Mouse (Mus musculus) intestine, embryonic 15.5 days (tissue): ENCODE measurements around the gene Igfbp1. TPM values are rescaled to one million over a fixed set of nuclear protein-coding genes. Genes with fewer than 3 reads are reported as not detected.

Experiments
- ATAC-seq: fragments of 200-750 bp; cut with Nextera tagmentation; 2 replicates; pipeline ENCODE4 v1.8.0; 2017; ENCODE audit warnings: moderate TSS enrichment, moderate library complexity
- H3K27ac ChIP-seq: fragments of 300-500 bp; sonication (generic); 2 replicates; pipeline ENCODE4 v1.5.1; 2015; ENCODE audit warnings: mild to moderate bottlenecking, inconsistent platforms
- H3K27me3 ChIP-seq: fragments of 300-500 bp; sonication (generic); replicated peaks from 2 replicates; pipeline ENCODE4 v1.6.1; 2015; ENCODE audit warnings: inconsistent platforms
- H3K36me3 ChIP-seq: fragments of 300-500 bp; sonication (generic); 2 replicates; pipeline ENCODE4 v1.6.1; 2015; ENCODE audit warnings: inconsistent platforms
- H3K4me1 ChIP-seq: fragments of 300-500 bp; sonication (generic); replicated peaks from 2 replicates; pipeline ENCODE4 v1.6.1; 2015; ENCODE audit warnings: inconsistent platforms
- H3K4me2 ChIP-seq: fragments of 300-500 bp; sonication (generic); replicated peaks from 2 replicates; pipeline ENCODE4 v1.6.1; 2015; ENCODE audit warnings: mild to moderate bottlenecking, inconsistent platforms
- H3K4me3 ChIP-seq: fragments of 300-500 bp; sonication (generic); replicated peaks from 2 replicates; pipeline ENCODE4 v1.5.1; 2015; ENCODE audit warnings: inconsistent platforms
- H3K9ac ChIP-seq: fragments of 300-500 bp; sonication (generic); 2 replicates; pipeline ENCODE4 v1.6.1; 2015; ENCODE audit warnings: inconsistent platforms
- H3K9me3 ChIP-seq: fragments of 300-500 bp; sonication (generic); 2 replicates; pipeline ENCODE4 v1.6.1; 2016; ENCODE audit warnings: inconsistent platforms
- WGBS: fragments of 180-500 bp; shearing (Covaris S2); methylation state at CpG from one replicate; pipeline ENCODE4 v1.1.7; 2015; 5-methylcytosine and 5-hydroxymethylcytosine counted together
- polyA plus RNA-seq: library from polyadenylated mRNA; unstranded; fragments of >200 nt; fragmentation: Nextera tagmentation; extraction: Ambion mirVana; gene quantifications from 2 replicates; pipeline ENCODE4 v1.2.1, GENCODE M21; 2015

The Igfbp1 gene
- polyA plus RNA-seq, 1 experiment from 2014 or later, result 3.2 TPM

DNA sequence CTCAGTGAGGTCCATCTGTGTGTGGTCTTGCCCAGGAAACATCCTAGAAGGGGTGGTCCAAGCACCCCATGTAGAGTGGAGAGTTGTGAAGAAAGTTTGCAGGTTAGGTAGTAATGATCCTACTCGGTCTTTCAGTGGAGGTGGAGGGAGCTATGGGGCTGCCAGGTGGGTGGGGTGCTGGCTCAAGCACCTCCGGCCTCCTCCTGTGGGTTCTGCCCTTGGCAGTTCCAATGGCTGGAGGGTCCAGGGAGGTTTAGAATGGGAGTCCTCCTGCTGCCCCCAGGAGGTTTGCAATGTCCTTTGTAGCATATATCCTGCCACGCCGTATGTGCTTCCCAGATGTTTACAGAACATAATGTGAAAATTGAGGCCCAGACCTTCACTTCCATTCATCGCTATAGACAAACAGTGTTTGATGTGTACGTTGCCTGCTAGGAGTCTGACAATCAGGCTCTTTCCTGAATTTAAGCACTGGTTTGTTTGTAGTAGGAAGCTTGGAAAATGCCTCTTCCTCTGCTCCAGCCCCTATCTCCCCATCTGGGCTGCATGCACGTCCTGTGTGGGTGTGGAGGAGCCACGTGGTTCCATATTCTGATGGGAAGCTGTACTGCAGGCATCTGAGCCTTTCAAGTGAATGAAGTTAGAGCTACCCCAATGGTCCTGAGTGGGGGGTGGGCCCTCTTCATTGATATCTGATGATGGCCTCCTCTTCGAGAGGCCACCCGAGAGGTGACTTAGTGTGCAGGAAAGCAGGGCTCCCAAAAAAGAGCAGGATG is 1.1 kb downstream of the Igfbp1 start:
- ATAC-seq, result no peak
- no peak overlapping the region for H3K4me3 ChIP-seq
- no peak overlapping the region for H3K4me2 ChIP-seq
- H3K4me1 ChIP-seq, result no peaks in the 10 kb centered on the region
- 69% methylated on average over 10 of the region's 10 CpGs for whole genome bisulfite sequencing
- H3K27me3 ChIP-seq, result no peaks in the 10 kb centered on the region
- no peaks in the 10 kb centered on the region for H3K36me3 ChIP-seq
- no peak overlapping the region for H3K27ac ChIP-seq
- no peak overlapping the region for H3K9ac ChIP-seq
- H3K9me3 ChIP-seq, result no peaks in the 10 kb centered on the region

DNA sequence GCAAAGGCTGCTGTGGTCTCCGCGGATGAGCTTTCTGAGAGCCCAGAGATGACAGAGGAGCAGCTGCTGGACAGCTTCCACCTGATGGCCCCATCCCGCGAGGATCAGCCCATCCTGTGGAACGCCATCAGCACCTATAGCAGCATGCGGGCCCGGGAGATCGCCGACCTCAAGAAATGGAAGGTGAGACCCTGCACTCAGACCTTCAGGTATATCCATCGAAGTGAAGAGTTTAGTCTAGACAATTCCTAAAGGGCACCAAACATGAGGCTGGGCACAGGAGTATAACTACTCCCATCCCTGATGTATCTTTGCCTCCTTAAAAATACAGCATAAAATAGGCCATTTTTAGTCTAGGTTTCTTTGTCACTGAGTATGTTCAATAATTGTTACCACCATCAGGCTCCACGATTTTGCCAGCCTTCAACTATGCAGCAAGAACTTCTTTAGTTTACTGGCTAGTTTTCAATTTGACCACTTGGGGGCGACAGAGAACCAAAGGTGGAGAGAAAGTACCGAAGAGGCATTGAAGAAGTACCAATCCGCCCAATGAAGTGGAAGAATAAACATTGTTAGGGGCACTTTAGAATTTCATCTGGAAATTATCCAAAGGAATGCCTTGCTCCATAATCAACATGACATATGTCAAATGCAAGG is 2.3 kb downstream of the Igfbp1 start:
- H3K9me3 ChIP-seq, result no peaks in the 10 kb centered on the region
- WGBS, result 57% methylated on average over 14 of the region's 14 CpGs
- H3K27ac ChIP-seq, result no peak overlapping the region
- H3K9ac ChIP-seq, result no peak overlapping the region
- H3K27me3 ChIP-seq, result no peaks in the 10 kb centered on the region
- no peak overlapping the region for H3K4me2 ChIP-seq
- no peaks in the 10 kb centered on the region for H3K4me1 ChIP-seq
- ATAC-seq, result no peak
- no peak overlapping the region for H3K4me3 ChIP-seq
- H3K36me3 ChIP-seq, result no peaks in the 10 kb centered on the region

DNA sequence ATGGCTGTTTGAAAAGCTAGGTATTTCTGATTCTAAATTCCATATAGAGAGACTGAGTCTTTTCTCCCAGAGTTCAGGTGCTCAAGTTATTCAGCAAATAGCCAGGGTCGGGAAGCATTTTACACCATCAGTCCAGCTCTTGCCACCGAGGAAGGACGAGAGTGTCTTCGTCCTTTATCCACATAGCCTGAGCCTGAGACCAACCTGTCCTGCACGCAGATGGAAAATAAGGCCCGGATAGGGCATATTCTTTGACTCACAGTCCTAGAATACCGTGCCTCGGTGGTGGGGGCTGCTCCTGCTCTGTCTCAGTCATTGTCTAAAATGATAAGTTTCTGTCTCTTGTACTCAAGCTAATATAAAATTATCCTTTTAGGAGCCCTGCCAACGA is 2.8 kb downstream of the Igfbp1 start:
- 82% methylated on average over 9 of the region's 9 CpGs for WGBS
- no peaks in the 10 kb centered on the region for H3K9me3 ChIP-seq
- no peaks in the 10 kb centered on the region for H3K27me3 ChIP-seq
- no peaks in the 10 kb centered on the region for H3K4me1 ChIP-seq
- H3K36me3 ChIP-seq, result no peaks in the 10 kb centered on the region
- H3K27ac ChIP-seq, result no peak overlapping the region
- ATAC-seq, result no peak
- no peak overlapping the region for H3K4me2 ChIP-seq
- H3K9ac ChIP-seq, result no peak overlapping the region
- H3K4me3 ChIP-seq, result no peak overlapping the region

DNA sequence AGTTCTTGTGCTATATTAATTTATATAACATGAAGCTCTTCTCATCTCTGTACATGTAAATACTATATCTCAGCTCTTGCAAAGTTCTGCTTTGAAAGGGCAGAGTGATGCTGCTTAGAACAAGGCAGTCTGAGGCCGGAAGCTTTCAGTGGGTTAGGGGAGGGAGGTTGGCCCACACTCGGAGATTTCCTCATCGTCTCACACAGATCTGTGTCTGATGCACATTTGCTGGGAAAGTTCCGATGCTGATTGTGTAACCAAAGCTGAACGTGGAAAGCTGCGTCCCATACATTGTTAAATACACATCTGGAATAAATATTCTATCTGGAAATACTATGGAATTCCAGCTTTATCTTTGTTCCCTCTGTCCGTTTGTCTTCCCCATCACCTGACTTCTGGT is 4.6 kb downstream of the Igfbp1 start:
- Histone ChIP-seq H3K4me3 (no peak overlapping the region), H3K27me3 (no peaks in the 10 kb centered on the region), H3K4me1 (no peaks in the 10 kb centered on the region), H3K36me3 (no peaks in the 10 kb centered on the region), H3K27ac (no peak overlapping the region), H3K9ac (no peak overlapping the region), H3K9me3 (no peaks in the 10 kb centered on the region), H3K4me2 (no peak overlapping the region)
- ATAC-seq, result no peak
- WGBS, result 69% methylated on average over 7 of the region's 7 CpGs

DNA sequence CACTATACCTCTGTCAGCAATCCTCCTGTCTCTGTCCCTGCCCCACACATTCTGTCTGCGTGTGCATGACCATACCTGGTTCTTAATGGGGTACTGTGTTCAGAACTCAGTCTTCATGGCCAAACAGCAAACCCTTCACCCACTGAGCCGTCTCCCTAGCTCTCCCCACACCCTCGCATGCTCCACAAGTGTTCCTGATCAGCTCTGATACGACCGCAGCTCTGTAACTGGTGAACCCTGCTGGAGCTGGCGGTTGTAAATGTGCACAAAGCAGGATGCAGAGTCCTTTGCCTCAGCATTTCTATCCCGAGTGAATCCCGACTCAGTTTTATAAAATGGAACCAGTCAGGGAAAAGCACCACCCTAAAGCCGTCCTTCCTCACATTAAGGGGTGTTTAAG is 6.3 kb downstream of the Igfbp1 start:
- WGBS, result 83% methylated on average over 9 of the region's 9 CpGs
- Histone ChIP-seq H3K27me3 (no peaks in the 10 kb centered on the region), H3K4me3 (no peak overlapping the region), H3K4me2 (no peak overlapping the region), H3K36me3 (no peaks in the 10 kb centered on the region), H3K9me3 (no peaks in the 10 kb centered on the region), H3K9ac (no peak overlapping the region), H3K4me1 (no peaks in the 10 kb centered on the region), H3K27ac (no peak overlapping the region)
- no peak for ATAC-seq

DNA sequence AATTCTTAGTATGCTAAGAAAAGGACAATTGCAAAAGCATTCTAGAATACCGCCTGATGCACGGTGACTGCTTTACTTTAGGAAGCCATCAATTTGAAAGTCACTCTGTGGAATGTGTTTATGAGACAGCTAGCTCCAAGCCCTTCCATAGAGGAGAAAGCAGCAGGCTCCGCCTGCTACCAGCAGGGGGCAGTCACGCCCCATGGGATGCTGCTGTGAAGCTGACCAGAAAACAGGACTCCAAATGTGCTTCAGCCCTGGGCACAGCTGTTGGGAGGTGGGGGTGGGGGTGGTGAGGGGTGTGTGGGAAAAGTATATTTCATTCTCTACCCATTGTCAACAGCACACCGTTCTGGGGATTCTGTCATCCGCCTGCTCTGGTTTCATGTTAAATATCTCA is 12.8 kb downstream of the Igfbp1 start:
- 15% methylated on average over 6 of the region's 6 CpGs for WGBS
- H3K9ac ChIP-seq, result no peak overlapping the region
- no peaks in the 10 kb centered on the region for H3K36me3 ChIP-seq
- peaks cover 34% of the 10 kb centered on the region for H3K27me3 ChIP-seq
- H3K27ac ChIP-seq, result no peak overlapping the region
- no peak overlapping the region for H3K4me3 ChIP-seq
- H3K4me1 ChIP-seq, result peaks cover 17% of the 10 kb centered on the region
- ATAC-seq, result 0 out of 2 replicates have a peak, but pooled peaks have one; percentile 39
- H3K9me3 ChIP-seq, result no peaks in the 10 kb centered on the region
- no peak overlapping the region for H3K4me2 ChIP-seq

DNA sequence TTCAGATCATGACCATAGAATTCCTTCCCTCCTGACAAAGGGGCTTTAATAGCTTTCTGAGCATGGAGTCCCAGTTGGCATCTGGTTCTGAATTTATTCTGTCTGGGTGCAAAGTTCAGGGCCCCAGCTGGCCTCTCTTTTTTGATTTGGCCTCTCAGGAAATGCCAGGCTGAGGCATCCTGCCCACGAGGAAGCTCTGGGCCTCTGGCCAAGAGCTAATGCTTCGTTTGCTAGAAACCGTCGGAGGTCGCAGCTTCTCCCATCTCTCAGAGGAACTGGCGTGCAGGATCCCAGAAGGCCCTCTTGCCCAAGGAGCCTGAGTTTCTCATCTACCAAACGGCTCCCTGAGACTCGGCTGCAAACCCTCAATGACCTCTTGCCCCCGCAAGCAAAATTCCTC is 13.6 kb downstream of the Igfbp1 start:
- no peak overlapping the region for H3K4me2 ChIP-seq
- ATAC-seq, result no peak

DNA sequence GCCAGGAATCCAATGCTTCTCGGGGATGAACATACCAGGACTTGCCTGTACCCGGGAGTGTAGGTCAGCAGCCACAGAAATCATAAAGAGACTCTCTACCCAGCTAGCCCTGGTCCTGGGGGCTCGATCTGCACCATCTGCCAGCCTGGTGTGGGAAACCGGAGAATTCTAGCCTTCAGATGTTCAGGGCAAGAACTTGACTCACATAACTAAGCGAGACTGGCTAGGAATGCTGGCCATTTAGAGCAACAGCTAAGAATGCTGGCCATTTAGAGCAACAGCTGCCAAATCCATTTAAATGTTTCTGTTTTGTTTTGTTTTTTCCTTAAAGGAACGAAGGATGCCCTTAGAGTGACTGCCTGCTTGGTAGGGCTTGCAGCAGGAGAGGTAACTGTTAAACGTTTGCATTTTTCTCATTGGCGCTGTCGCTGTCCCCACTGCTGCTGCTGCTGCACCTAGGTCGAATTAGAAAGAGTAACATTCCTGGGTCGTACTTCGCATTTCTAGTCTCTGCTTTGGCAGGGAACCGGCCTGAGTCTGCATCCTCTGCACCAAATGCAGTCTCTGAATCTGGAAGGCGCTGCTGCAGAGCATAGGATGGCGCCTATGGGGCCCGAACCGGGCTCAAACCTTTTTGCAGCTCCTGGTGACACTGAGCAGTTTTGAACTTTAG is 14.7 kb downstream of the Igfbp1 start:
- no peak overlapping the region for H3K27ac ChIP-seq
- H3K36me3 ChIP-seq, result no peaks in the 10 kb centered on the region
- H3K4me2 ChIP-seq, result peak overlapping the region; percentile 96
- peaks cover 34% of the 10 kb centered on the region for H3K27me3 ChIP-seq
- peaks cover 17% of the 10 kb centered on the region for H3K4me1 ChIP-seq
- no peak for ATAC-seq
- H3K9ac ChIP-seq, result no peak overlapping the region
- WGBS, result 15% methylated on average over 17 of the region's 17 CpGs
- no peaks in the 10 kb centered on the region for H3K9me3 ChIP-seq
- peak overlapping the region; percentile 58 for H3K4me3 ChIP-seq

More for the DNA sequence above, 13.6 kb downstream of the Igfbp1 start:
- Histone ChIP-seq H3K27ac (no peak overlapping the region), H3K4me3 (no peak overlapping the region), H3K4me1 (peaks cover 17% of the 10 kb centered on the region), H3K9me3 (no peaks in the 10 kb centered on the region), H3K9ac (no peak overlapping the region), H3K36me3 (no peaks in the 10 kb centered on the region), H3K27me3 (peaks cover 34% of the 10 kb centered on the region)
- 31% methylated on average over 9 of the region's 9 CpGs for WGBS

DNA sequence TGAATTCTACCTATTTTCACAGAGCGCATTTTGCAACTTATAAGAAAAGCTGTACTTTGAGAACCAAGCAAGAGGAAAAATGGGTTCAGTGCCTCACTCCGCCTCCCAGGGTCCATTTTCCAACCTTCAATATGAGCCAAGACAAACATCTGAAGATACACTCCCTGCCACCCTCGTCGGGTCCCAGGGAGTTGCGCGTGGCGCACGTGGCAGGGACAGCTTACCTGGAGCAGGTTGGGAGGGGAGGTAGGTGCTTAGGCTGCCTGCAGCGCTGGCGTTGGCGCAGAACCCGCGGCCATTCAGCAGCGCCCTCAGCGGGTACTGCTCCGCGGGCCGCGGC is 15.5 kb downstream of the Igfbp1 start:
- no peak overlapping the region for H3K27ac ChIP-seq
- H3K27me3 ChIP-seq, result peaks cover 34% of the 10 kb centered on the region
- H3K9ac ChIP-seq, result peak overlapping the region; percentile 32; the same call in 1 of the 2 replicates
- no peaks in the 10 kb centered on the region for H3K9me3 ChIP-seq
- ATAC-seq, result no peak
- peak overlapping the region; percentile 58 for H3K4me3 ChIP-seq
- peaks cover 17% of the 10 kb centered on the region for H3K4me1 ChIP-seq
- H3K36me3 ChIP-seq, result no peaks in the 10 kb centered on the region
- peak overlapping the region; percentile 96 for H3K4me2 ChIP-seq
- 2% methylated on average over 19 of the region's 19 CpGs for WGBS

DNA sequence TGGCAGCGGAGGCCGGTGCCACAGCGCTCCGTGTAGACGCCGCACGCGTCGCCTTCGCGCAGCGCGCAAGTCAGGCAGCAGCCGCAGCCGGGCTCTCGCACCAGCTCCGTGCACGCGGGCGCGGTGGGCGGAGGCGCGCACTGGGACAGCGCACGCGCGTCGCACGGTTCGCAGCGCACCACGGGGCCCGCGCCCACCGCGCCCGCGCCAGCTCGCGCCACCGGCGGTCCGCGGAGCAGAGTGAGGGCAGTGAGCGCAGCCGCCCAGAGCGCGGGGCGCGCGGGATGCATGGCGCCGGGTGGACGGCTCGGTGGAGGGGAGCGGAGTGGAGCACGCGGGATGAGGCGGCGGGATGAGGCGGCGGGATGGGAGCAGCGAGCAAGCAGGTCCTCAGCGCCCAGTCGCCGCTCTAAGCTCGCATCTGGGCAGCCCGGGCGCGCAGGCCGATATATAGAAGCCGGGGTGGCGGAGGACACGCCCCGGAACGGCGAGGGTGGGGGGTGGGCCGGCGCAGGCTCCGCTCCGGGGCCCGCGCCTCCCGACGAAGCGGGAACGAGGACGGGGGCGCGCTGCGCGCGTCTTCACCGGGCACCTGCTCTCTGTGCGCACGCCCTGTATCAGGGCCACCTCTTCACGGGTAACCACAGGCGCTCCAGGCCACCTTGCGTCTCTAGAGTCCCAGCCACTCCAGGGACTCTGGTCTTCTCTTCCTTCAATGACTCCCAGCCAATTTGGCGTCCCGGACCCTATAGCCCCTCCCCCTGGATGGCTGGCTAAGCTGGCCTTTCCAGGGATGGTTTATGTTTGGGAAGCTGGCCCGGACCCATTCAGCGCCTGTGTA is 16.1 kb downstream of the Igfbp1 start, which contains the start of gene Igfbp3:
TSS of gene Igfbp3 (minus strand) at position 423 of the 841 bp plus-strand sequence.
- peak within 1 kb of the TSS; percentile 58 for H3K4me3 ChIP-seq
- H3K4me2 ChIP-seq, result peak within 1 kb of the TSS; percentile 96
- no peak within 1 kb of the TSS for H3K27ac ChIP-seq
- peaks cover 17% of the 10 kb centered on the region for H3K4me1 ChIP-seq
- H3K27me3 ChIP-seq, result peaks cover 34% of the 10 kb centered on the region
- H3K9ac ChIP-seq, result peak within 1 kb of the TSS; percentile 40
- under 1% methylated on average over 102 of the region's 104 CpGs for WGBS
- peak; percentile 88 for ATAC-seq
- H3K9me3 ChIP-seq, result no peaks in the 10 kb centered on the region
- no peaks in the 10 kb centered on the region for H3K36me3 ChIP-seq

DNA sequence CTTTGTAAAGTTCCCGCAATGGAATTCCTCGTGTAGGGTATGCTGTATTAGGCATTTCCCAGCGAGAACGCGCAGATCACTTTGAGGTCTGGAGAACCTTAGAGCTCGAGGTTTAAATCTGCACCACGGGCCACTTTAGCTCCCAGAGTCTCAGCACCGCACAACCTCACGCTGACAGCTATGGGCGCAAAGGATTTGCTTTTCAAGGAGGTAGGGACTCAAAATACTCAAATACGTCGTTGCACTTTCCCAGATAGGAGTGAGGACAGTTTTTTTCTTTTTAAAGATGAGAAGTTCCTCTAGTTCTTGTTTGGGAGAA is 16.7 kb downstream of the Igfbp1 start:
- Histone ChIP-seq H3K36me3 (no peaks in the 10 kb centered on the region), H3K4me1 (peaks cover 17% of the 10 kb centered on the region), H3K9ac (no peak overlapping the region), H3K27ac (no peak overlapping the region), H3K4me3 (peak overlapping the region; percentile 58), H3K9me3 (no peaks in the 10 kb centered on the region), H3K4me2 (peak overlapping the region; percentile 96), H3K27me3 (peaks cover 34% of the 10 kb centered on the region)
- WGBS, result 1% methylated on average over 12 of the region's 12 CpGs
- ATAC-seq, result no peak

DNA sequence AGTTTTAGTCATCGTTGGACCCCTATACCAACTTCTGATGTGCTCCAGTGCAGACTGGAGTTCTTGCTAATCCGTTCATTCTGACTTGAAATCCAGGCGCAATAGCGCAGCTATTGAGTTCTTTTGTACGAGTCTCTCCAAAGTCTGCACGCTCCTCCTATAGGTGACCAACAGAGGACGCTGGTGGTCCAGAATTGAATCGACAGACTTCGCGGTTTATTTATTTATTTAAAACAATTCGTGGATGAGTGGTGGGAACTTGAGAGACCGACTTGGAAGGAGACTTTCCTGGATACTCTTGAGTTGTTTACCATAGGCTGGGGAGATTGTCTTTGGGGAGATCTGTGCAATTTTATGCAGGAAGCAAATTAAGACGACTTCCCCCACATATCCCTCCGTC is 17.2 kb downstream of the Igfbp1 start:
- no peak overlapping the region for H3K9ac ChIP-seq
- no peaks in the 10 kb centered on the region for H3K36me3 ChIP-seq
- H3K9me3 ChIP-seq, result no peaks in the 10 kb centered on the region
- no peak for ATAC-seq
- H3K27me3 ChIP-seq, result peaks cover 34% of the 10 kb centered on the region
- no peak overlapping the region for H3K4me3 ChIP-seq
- no peak overlapping the region for H3K27ac ChIP-seq
- peak overlapping the region; percentile 96; the same call in 1 of the 2 replicates for H3K4me2 ChIP-seq
- peaks cover 17% of the 10 kb centered on the region for H3K4me1 ChIP-seq
- 6% methylated on average over 14 of the region's 14 CpGs for WGBS
